In the genomic region with DNA sequence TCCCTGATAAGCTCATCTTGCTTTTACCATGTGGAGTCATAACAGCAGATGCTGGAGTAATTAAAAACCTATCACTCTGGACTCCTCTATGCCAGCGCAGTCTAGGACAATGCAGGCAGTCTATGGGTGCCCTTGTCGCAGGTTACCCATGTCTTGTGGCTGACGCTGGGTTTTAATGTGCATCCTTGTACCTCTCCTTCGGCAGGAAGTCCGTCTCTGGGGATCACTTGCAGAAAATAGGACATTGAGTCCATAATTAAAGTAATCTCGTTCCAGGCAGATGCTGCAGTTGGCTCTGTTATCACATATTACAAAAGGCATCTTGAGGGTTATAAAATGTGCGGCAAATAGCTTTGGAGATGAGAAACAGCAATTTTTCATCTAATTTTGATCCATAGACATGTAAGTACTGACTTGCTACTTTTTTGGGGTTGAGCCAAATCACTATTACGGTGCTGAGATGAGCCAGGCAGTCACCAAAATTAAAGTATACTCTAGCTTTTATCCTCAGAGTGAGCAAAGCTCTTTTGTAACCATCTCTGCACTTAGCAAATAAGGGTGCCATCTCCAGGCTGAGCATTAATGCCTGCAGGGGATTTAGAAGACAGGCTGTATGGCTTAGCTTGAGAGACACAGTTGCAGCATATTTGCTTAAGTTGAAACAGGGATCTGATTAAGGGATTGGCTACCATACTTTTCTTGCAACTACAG, we compare ENCODE assay signal across 13 mouse cellular contexts.
DNase-seq lines count a peak whose midpoint lies in the region; ATAC-seq lines count a peak whose summit lies in the region.
"Had no signal": no experiment of that assay in that cellular context is flagged by ENCODE, and none has a peak within 500 bp of the region (broad histone marks: within the 10 kb centered on the region; RNA-seq: fewer than 3 reads in every experiment).

No protein-coding gene starts in this region.

- H3K27me3 ChIP-seq in forebrain, embryonic 13.5 days, result no peaks in the 10 kb centered on the region
- H3K27me3 ChIP-seq in forebrain, embryonic 11.5 days (ENCODE audit: control insufficient read depth, insufficient read depth, low read length), result no peaks in the 10 kb centered on the region
- no peaks in the 10 kb centered on the region for H3K27me3 ChIP-seq in neural tube, embryonic 11.5 days (ENCODE audit: control insufficient read depth, insufficient read depth, low read length)
- H3K27me3 ChIP-seq in hindbrain, embryonic 16.5 days (replicated peaks; ENCODE audit: control insufficient read depth, insufficient read depth, low read length), result no peaks in the 10 kb centered on the region
- no peaks in the 10 kb centered on the region for H3K27me3 ChIP-seq in intestine, embryonic 16.5 days (replicated peaks; ENCODE audit: control insufficient read depth, insufficient read depth, low read length)

- DNase-seq in forebrain, embryonic 11.5 days (ENCODE audit: low spot score), result no peak
- no peak for DNase-seq in neural tube, embryonic 11.5 days (ENCODE audit: low spot score)
- no peak for DNase-seq in neural tube, embryonic 10.5 days (ENCODE audit: extremely low spot score, low spot score)
- peak; percentile 67 for DNase-seq in retina, postnatal 1 day
- DNase-seq in gastrocnemius, postnatal 14 days, result no peak
- DNase-seq: cerebellum, postnatal 10 days; kidney, postnatal 10 days had no signal

- intact Hi-C loops in gastrocnemius, postnatal 14 days (cut with DNase I; ENCODE audit: low total_unique reads), result no loop called here

- no peak overlapping the region for H3K27ac ChIP-seq in forebrain, embryonic 13.5 days
- no peak overlapping the region for H3K27ac ChIP-seq in forebrain, embryonic 11.5 days (ENCODE audit: low read depth, low read length)
- H3K27ac ChIP-seq in neural tube, embryonic 11.5 days (ENCODE audit: low read depth, low read length), result no peak overlapping the region
- no peak overlapping the region; the same call in 1 of the 2 replicates for H3K27ac ChIP-seq in hindbrain, embryonic 16.5 days (ENCODE audit: low read depth, low read length)
- no peak overlapping the region for H3K27ac ChIP-seq in intestine, embryonic 16.5 days (ENCODE audit: low read length)

- H3K9ac ChIP-seq in forebrain, embryonic 13.5 days, result no peak overlapping the region
- no peak overlapping the region for H3K9ac ChIP-seq in forebrain, embryonic 11.5 days (ENCODE audit: low read length)
- H3K9ac ChIP-seq in neural tube, embryonic 11.5 days (ENCODE audit: low read length), result no peak overlapping the region
- H3K9ac ChIP-seq in hindbrain, embryonic 16.5 days (ENCODE audit: low read depth, low read length), result no peak overlapping the region
- no peak overlapping the region for H3K9ac ChIP-seq in intestine, embryonic 16.5 days (ENCODE audit: low read depth, low read length)

- H3K9me3 ChIP-seq in forebrain, embryonic 13.5 days (replicated peaks), result no peaks in the 10 kb centered on the region
- H3K9me3 ChIP-seq in forebrain, embryonic 11.5 days (ENCODE audit: control insufficient read depth, low read length), result no peaks in the 10 kb centered on the region
- no peaks in the 10 kb centered on the region for H3K9me3 ChIP-seq in neural tube, embryonic 11.5 days (ENCODE audit: control insufficient read depth, low read length)
- H3K9me3 ChIP-seq in hindbrain, embryonic 16.5 days (ENCODE audit: control insufficient read depth, low read length), result no peaks in the 10 kb centered on the region
- H3K9me3 ChIP-seq in intestine, embryonic 16.5 days (ENCODE audit: control insufficient read depth, low read length), result no peaks in the 10 kb centered on the region
- H3K9me3 ChIP-seq: G1E had no signal

- 68% methylated on average over 8 of the region's 8 CpGs for WGBS in forebrain, embryonic 13.5 days
- 81% methylated on average over 8 of the region's 8 CpGs for WGBS in forebrain, embryonic 11.5 days
- WGBS in neural tube, embryonic 11.5 days, result 76% methylated on average over 8 of the region's 8 CpGs
- 45% methylated on average over 8 of the region's 8 CpGs for WGBS in hindbrain, embryonic 16.5 days
- WGBS in intestine, embryonic 16.5 days, result 72% methylated on average over 8 of the region's 8 CpGs

- H3K4me3 ChIP-seq in forebrain, embryonic 13.5 days, result no peak overlapping the region
- no peak overlapping the region for H3K4me3 ChIP-seq in forebrain, embryonic 11.5 days (ENCODE audit: low read depth, low read length)
- H3K4me3 ChIP-seq in neural tube, embryonic 11.5 days (ENCODE audit: low read depth, low read length), result no peak overlapping the region
- H3K4me3 ChIP-seq in hindbrain, embryonic 16.5 days (ENCODE audit: low read length), result no peak overlapping the region
- H3K4me3 ChIP-seq in intestine, embryonic 16.5 days (ENCODE audit: low read length), result no peak overlapping the region
- H3K4me3 ChIP-seq: erythroblast, embryonic 14.5 days had no signal

- H3K4me2 ChIP-seq in forebrain, embryonic 13.5 days, result no peak overlapping the region
- H3K4me2 ChIP-seq in forebrain, embryonic 11.5 days (ENCODE audit: low read depth, low read length, severe bottlenecking), result no peak overlapping the region
- no peak overlapping the region for H3K4me2 ChIP-seq in neural tube, embryonic 11.5 days (ENCODE audit: low read depth)
- peak overlapping the region; percentile 37 for H3K4me2 ChIP-seq in hindbrain, embryonic 16.5 days (ENCODE audit: low read length)
- no peak overlapping the region for H3K4me2 ChIP-seq in intestine, embryonic 16.5 days (ENCODE audit: low read depth, low read length)

- ATAC-seq in forebrain, embryonic 13.5 days, result peak; percentile 38
- no peak for ATAC-seq in forebrain, embryonic 11.5 days (replicated peaks; ENCODE audit: low FRiP score)
- peak; percentile 48; the same call in 1 of the 2 replicates for ATAC-seq in neural tube, embryonic 11.5 days (ENCODE audit: insufficient read depth, low FRiP score, low TSS enrichment)
- peak; percentile 85 for ATAC-seq in hindbrain, embryonic 16.5 days
- no peak for ATAC-seq in intestine, embryonic 16.5 days
- ATAC-seq: inflammation-experienced regulatory T-cells, adult 6 months had no signal

- H3K4me1 ChIP-seq in forebrain, embryonic 13.5 days, result no peaks in the 10 kb centered on the region
- no peaks in the 10 kb centered on the region for H3K4me1 ChIP-seq in forebrain, embryonic 11.5 days (replicated peaks; ENCODE audit: control insufficient read depth, insufficient read depth, low read length)
- no peaks in the 10 kb centered on the region for H3K4me1 ChIP-seq in neural tube, embryonic 11.5 days (ENCODE audit: control insufficient read depth, insufficient read depth, low read length)
- H3K4me1 ChIP-seq in hindbrain, embryonic 16.5 days (ENCODE audit: control insufficient read depth, insufficient read depth, low read depth, low read length), result peaks cover 7% of the 10 kb centered on the region
- H3K4me1 ChIP-seq in intestine, embryonic 16.5 days (ENCODE audit: control insufficient read depth, insufficient read depth, low read length), result no peaks in the 10 kb centered on the region

- no peaks in the 10 kb centered on the region for H3K36me3 ChIP-seq in forebrain, embryonic 13.5 days (ENCODE audit: poor library complexity, severe bottlenecking)
- no peaks in the 10 kb centered on the region for H3K36me3 ChIP-seq in forebrain, embryonic 11.5 days (ENCODE audit: control insufficient read depth, insufficient read depth, low read length)
- H3K36me3 ChIP-seq in neural tube, embryonic 11.5 days (ENCODE audit: control insufficient read depth, insufficient read depth, low read length), result no peaks in the 10 kb centered on the region
- H3K36me3 ChIP-seq in hindbrain, embryonic 16.5 days (ENCODE audit: control insufficient read depth, insufficient read depth, low read length), result no peaks in the 10 kb centered on the region
- no peaks in the 10 kb centered on the region for H3K36me3 ChIP-seq in intestine, embryonic 16.5 days (ENCODE audit: control insufficient read depth, insufficient read depth, low read length)
- H3K36me3 ChIP-seq: G1E had no signal

Comparison
In these comparisons a context has a peak if more than half of its experiments do, and no peak if none do; other contexts are left out.
1. ATAC-seq: peak in forebrain, embryonic 13.5 days (single experiment), neural tube, embryonic 11.5 days (single experiment) and hindbrain, embryonic 16.5 days (single experiment); none in forebrain, embryonic 11.5 days (single experiment) and intestine, embryonic 16.5 days (single experiment).